Mouse (Mus musculus) midbrain, embryonic 11.5 days (tissue): ENCODE data around the gene Ptpa. TPM values are rescaled to one million over a fixed set of nuclear protein-coding genes. Genes with fewer than 3 reads are reported as not detected.
A peak's percentile ranks its signal among the peaks of the same experiment; 100 is the strongest.

ENCODE experiments used
- ATAC-seq: fragments of 200-750 bp; cut with Nextera tagmentation; 2 replicates; pipeline ENCODE4 v1.8.0; 2017; ENCODE audit warnings: moderate TSS enrichment, moderate library complexity; ENCODE audit not compliant: low FRiP score
- DNase-seq: peaks from one replicate; pipeline ENCODE4 v3.0.0; 2015; ENCODE audit warnings: low spot score; ENCODE audit errors: missing footprints
- H3K27ac ChIP-seq: fragments of 300-500 bp; sonication (generic); 2 replicates; pipeline ENCODE4 v1.5.1; 2014; ENCODE audit warnings: low read depth, low read length
- H3K27me3 ChIP-seq: fragments of 300-500 bp; sonication (generic); 2 replicates; pipeline ENCODE4 v1.6.1; 2014; ENCODE audit warnings: mild to moderate bottlenecking, low read length, moderate library complexity, mixed read lengths; ENCODE audit not compliant: control insufficient read depth, insufficient read depth
- H3K36me3 ChIP-seq: fragments of 300-500 bp; sonication (generic); 2 replicates; pipeline ENCODE4 v1.6.1; 2014; ENCODE audit warnings: mild to moderate bottlenecking, low read length, moderate library complexity, mixed read lengths; ENCODE audit not compliant: control insufficient read depth, insufficient read depth
- H3K4me1 ChIP-seq: fragments of 300-500 bp; sonication (generic); 2 replicates; pipeline ENCODE4 v1.6.1; 2014; ENCODE audit warnings: low read length; ENCODE audit not compliant: control insufficient read depth, insufficient read depth
- H3K4me2 ChIP-seq: fragments of 300-500 bp; sonication (generic); 2 replicates; pipeline ENCODE4 v1.6.1; 2014; ENCODE audit warnings: mild to moderate bottlenecking, moderate library complexity
- H3K4me3 ChIP-seq: fragments of 300-500 bp; sonication (generic); 2 replicates; pipeline ENCODE4 v1.5.1; 2014; ENCODE audit warnings: low read depth, low read length
- H3K9ac ChIP-seq: fragments of 300-500 bp; sonication (generic); 2 replicates; pipeline ENCODE4 v1.6.1; 2014; ENCODE audit warnings: low read length
- H3K9me3 ChIP-seq: fragments of 300-500 bp; sonication (generic); 2 replicates; pipeline ENCODE4 v1.6.1; 2016; ENCODE audit warnings: low read length; ENCODE audit not compliant: control insufficient read depth
- WGBS: fragments of 180-500 bp; shearing (Covaris S2); extraction: QIAGEN DNeasy Blood & Tissue Kit; methylation state at CpG from one replicate; pipeline ENCODE4 v1.1.7; 2014; 5-methylcytosine and 5-hydroxymethylcytosine counted together
- polyA plus RNA-seq: library from polyadenylated mRNA; unstranded; fragments of >200 nt; fragmentation: Nextera tagmentation; extraction: Ambion mirVana; gene quantifications from 2 replicates; pipeline ENCODE4 v1.2.1, GENCODE M21; 2014

Gene Ptpa
- polyA plus RNA-seq, 1 experiment from 2014 or later = 54.3 TPM

DNA sequence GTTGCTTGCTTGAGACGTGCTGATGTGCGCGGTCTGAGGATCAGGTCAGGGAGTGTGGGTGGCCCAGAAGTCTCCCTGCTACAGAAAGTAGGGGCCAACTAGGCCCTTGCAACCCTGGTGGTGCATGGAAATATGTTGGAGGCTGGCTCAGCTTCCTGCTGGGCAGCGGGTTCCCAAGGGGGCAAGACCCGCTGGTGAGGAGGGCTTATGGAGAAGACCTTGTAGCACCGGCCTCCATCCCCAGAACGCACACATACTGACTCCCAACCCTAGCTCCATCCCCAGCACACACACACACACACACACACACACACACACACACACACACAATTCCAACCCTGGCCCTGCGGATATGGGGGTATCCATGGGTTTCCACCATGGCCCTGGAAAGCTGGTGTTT lies 55.2 kb downstream of the Ptpa start:
- peak; percentile 94 for DNase-seq

DNA sequence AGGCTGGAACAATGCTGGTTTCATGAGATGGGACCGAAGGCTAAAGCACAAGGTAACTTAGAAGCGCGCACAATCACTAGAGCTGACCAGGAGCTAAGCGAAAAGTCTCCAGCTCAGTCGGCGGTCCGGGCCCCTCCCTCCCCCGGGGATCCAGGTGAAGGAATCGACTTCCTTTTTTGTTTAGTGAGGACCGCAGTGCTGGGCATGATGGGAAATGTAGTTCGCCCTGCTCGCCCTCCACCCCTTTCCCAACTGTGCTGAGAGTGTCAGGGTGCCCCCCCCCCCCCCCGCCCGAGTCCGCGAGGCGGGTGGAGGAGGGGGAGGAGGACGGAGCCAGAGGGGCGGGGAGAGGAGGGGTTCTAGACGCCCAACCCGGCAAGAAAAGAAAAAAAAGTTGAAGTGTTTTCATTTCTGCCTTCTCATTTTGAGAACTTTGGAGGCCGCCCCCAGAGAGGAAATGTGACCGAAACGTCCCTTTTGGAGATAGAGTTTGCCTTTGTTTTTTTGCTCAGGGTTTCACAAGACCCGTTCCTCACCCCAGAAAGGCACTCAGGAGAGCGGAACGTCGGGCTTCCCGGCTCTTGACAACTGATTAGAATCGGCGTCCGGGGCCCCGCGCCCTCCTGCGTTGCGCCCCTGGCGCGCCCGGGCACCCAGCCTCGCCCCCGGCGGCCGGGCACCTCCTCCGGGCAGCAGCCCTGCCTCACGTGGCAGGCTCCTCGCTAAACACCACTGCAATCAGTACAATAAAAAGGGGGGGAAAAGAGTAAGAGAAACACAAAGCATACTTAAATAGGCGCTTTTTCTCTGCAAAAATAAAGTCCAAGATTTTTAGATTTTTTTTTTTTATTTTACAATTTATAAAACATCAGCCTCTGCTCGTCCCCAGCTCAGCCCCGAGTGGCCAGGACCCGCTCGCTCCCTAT lies 56.2 kb downstream of the Ptpa start:
- peaks cover 7% of the 10 kb centered on the region; the same call in 1 of the 2 replicates for H3K27me3 ChIP-seq
- no peaks in the 10 kb centered on the region for H3K9me3 ChIP-seq
- peak overlapping the region; percentile 97 for H3K9ac ChIP-seq
- DNase-seq = peak; percentile 97
- H3K4me1 ChIP-seq = peaks cover 23% of the 10 kb centered on the region
- H3K36me3 ChIP-seq = no peaks in the 10 kb centered on the region
- H3K27ac ChIP-seq = peak overlapping the region; percentile 83
- under 1% methylated on average over 44 of the region's 51 CpGs for WGBS
- peak; percentile 44 for ATAC-seq
- peak overlapping the region; percentile 98 for H3K4me2 ChIP-seq
- H3K4me3 ChIP-seq = peak overlapping the region; percentile 93

More for the DNA sequence above, 55.2 kb downstream of the Ptpa start:
- Histone ChIP-seq H3K4me1 (peaks cover 23% of the 10 kb centered on the region), H3K4me2 (peak overlapping the region; percentile 98), H3K9me3 (no peaks in the 10 kb centered on the region), H3K4me3 (peak overlapping the region; percentile 93), H3K9ac (peak overlapping the region; percentile 97), H3K27ac (peak overlapping the region; percentile 73), H3K27me3 (peaks cover 7% of the 10 kb centered on the region; the same call in 1 of the 2 replicates), H3K36me3 (no peaks in the 10 kb centered on the region)
- WGBS = 0% methylated on average over 8 of the region's 8 CpGs
- no peak for ATAC-seq

DNA sequence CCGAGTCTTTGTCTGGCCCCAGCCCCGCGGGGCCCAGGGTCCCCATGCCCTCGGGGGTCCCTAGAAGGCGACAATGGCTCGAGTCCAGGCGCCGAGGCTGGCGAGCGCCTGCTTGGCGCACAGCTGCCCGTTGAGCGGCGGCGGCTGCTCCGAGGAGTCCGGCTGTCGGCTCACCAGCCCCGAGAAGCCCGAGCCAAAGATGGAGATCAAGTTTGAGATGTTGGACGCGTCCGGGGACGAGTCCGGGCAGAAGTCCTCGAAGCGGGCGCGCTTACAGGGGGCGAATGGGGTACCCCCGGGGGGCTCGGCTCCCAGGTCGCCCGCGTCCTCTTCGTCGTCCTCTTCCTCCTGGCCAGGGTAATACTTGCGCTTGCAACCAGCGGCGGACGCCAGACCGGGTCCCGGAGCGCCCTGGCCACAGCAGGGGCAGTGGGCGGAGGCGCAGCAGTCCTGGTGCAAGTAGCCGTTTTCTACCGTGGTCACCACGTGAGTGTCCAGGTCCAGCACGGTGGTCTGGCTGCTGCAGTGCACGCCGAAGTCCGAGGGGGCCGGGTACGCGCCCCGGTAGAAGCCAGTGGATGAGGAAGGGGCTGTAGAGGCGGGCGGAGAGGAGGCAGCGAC lies 57.0 kb downstream of the Ptpa start:
- H3K9me3 ChIP-seq = no peaks in the 10 kb centered on the region
- peak; percentile 94 for DNase-seq
- peaks cover 7% of the 10 kb centered on the region; the same call in 1 of the 2 replicates for H3K27me3 ChIP-seq
- H3K4me1 ChIP-seq = peaks cover 23% of the 10 kb centered on the region
- peak overlapping the region; percentile 93 for H3K4me3 ChIP-seq
- no peak for ATAC-seq
- peak overlapping the region; percentile 98 for H3K4me2 ChIP-seq
- H3K36me3 ChIP-seq = no peaks in the 10 kb centered on the region
- under 1% methylated on average over 60 of the region's 60 CpGs for WGBS
- peak overlapping the region; percentile 83 for H3K27ac ChIP-seq
- peak overlapping the region; percentile 97 for H3K9ac ChIP-seq

GRCm38 (mm10) chr2:30473431-30474031 lies 57.7 kb downstream of the Ptpa start:
- no peaks in the 10 kb centered on the region for H3K36me3 ChIP-seq
- H3K9me3 ChIP-seq = no peaks in the 10 kb centered on the region
- peak; percentile 38 for ATAC-seq
- H3K4me1 ChIP-seq = peaks cover 23% of the 10 kb centered on the region
- H3K4me3 ChIP-seq = peak overlapping the region; percentile 93
- H3K27me3 ChIP-seq = peaks cover 4% of the 10 kb centered on the region; the same call in 1 of the 2 replicates
- WGBS = under 1% methylated on average over 54 of the region's 80 CpGs
- peak; percentile 98 for DNase-seq
- peak overlapping the region; percentile 97 for H3K9ac ChIP-seq
- peak overlapping the region; percentile 83 for H3K27ac ChIP-seq
- peak overlapping the region; percentile 98 for H3K4me2 ChIP-seq

- no peaks in the 10 kb centered on the region for H3K9me3 ChIP-seq
- peak within 1 kb of the TSS; percentile 98 for H3K4me2 ChIP-seq
- H3K27ac ChIP-seq = peak within 1 kb of the TSS; percentile 83
- under 1% methylated on average over 37 of the region's 37 CpGs for WGBS
- peak; percentile 99 for DNase-seq
- peak; percentile 88 for ATAC-seq
- H3K27me3 ChIP-seq = peaks cover under 1% of the 10 kb centered on the region; the same call in 1 of the 2 replicates
- H3K4me3 ChIP-seq = peak within 1 kb of the TSS; percentile 93
- H3K9ac ChIP-seq = peak within 1 kb of the TSS; percentile 97
- no peaks in the 10 kb centered on the region for H3K36me3 ChIP-seq
- peaks cover 22% of the 10 kb centered on the region for H3K4me1 ChIP-seq
These were observed 58.2 kb downstream of the Ptpa start, which contains the start of gene Ier5l for GRCm38 (mm10) chr2:30474039-30474438. TSS of gene Ier5l (minus strand) at chr2:30474219.

GRCm38 (mm10) chr2:30474776-30475175 lies 58.9 kb downstream of the Ptpa start:
- Histone ChIP-seq H3K36me3 (no peaks in the 10 kb centered on the region), H3K4me1 (peaks cover 19% of the 10 kb centered on the region), H3K4me3 (peak overlapping the region; percentile 93; the same call in 1 of the 2 replicates), H3K4me2 (peak overlapping the region; percentile 98), H3K9me3 (no peaks in the 10 kb centered on the region), H3K27ac (no peak overlapping the region), H3K27me3 (no peaks in the 10 kb centered on the region), H3K9ac (no peak overlapping the region)
- ATAC-seq (no peak), DNase-seq (no peak)
- 22% methylated on average over 4 of the region's 4 CpGs for WGBS

- Histone ChIP-seq H3K9ac (no peak overlapping the region), H3K4me1 (peaks cover 15% of the 10 kb centered on the region), H3K36me3 (no peaks in the 10 kb centered on the region), H3K4me3 (no peak overlapping the region), H3K27ac (no peak overlapping the region), H3K27me3 (no peaks in the 10 kb centered on the region), H3K9me3 (no peaks in the 10 kb centered on the region), H3K4me2 (no peak overlapping the region)
- peak; percentile 80 for DNase-seq
- ATAC-seq = no peak
- 78% methylated on average over 7 of the region's 7 CpGs for WGBS
These were observed 59.6 kb downstream of the Ptpa start for GRCm38 (mm10) chr2:30475457-30475856.

DNA sequence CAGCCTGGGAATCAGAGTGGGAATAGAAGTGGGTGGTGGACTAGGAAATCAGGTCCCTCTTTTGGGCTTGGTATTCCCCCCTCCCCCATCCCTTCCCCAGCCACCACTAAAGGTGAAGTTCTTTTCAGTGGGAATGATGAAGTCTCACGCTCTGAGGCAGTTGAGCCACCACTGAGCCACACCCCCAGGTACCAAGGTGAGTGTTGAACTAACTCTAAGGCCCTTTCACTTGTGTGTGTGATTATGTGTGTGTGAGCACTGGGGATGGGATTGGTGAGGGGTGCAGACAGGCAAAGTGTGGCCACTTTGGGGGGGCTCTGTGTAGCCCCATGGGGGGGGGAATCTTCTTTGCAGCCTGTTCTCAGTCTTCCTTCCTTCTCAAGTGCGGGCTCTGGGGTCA lies 60.4 kb downstream of the Ptpa start:
- H3K27me3 ChIP-seq = no peaks in the 10 kb centered on the region
- WGBS = 43% methylated on average over 2 of the region's 2 CpGs
- peaks cover 8% of the 10 kb centered on the region for H3K4me1 ChIP-seq
- H3K27ac ChIP-seq = no peak overlapping the region
- DNase-seq (no peak), ATAC-seq (no peak)
- H3K4me3 ChIP-seq = no peak overlapping the region
- no peak overlapping the region for H3K4me2 ChIP-seq
- no peak overlapping the region for H3K9ac ChIP-seq
- H3K9me3 ChIP-seq = no peaks in the 10 kb centered on the region
- no peaks in the 10 kb centered on the region for H3K36me3 ChIP-seq
